Mouse (Mus musculus) adrenal gland (tissue): ENCODE data around the gene Pdpr.
"Not testable (repeated sequence)": the region's sequence is repeated elsewhere in the genome, so short reads cannot be mapped to it uniquely, and the experiment has no call there.

ENCODE experiments used
- intact Hi-C: fragments of 180-260 bp; cut with DNase I; formaldehyde crosslinking; loops from one replicate; pipeline ENCODE4 v1.15.1; 2025

Pdpr gene

DNA sequence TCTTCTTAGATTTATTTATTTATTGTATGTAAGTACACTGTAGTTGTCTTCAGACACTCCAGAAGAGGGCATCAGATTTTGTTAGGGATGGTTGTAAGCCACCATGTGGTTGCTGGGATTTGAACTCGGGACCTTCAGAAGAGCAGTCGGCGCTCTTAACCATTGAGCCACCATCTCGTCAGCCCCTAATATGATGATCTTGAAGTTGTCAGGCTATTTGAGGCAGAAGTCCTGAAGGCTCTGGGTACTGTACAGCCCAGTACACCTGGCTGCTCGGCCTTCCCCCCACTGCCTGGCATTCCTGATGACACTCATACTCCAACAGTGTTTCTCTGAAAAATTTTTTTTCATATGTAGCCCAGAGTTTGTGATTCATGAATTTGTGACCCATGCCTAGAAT lies 10.5 kb upstream of the Pdpr start:
- intact Hi-C loops, result not testable (repeated sequence)

DNA sequence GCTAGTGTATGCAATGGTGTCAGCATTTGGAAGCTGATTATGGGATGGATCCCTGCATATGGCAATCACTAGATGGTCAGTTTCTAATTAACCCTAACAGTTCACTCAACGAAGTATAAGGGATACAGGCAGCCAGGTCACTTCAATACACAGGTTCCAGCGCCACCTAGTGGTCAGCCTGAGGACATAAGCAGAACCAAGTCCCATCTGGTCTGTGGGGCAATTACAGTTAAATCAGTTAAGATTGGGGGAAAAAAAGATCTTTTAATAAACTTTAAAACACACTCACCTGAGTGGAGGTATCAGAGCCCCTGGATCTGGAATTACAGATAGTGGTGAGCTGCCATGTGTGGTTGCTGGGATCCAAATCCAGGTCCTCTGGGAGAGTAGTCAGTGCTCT lies 4.3 kb upstream of the Pdpr start:
- intact Hi-C loops, result loop anchor here (5.0 kb wide), 2 partner anchors 33 to 57 kb away; partner anchors contain the start of gene Exosc6

DNA sequence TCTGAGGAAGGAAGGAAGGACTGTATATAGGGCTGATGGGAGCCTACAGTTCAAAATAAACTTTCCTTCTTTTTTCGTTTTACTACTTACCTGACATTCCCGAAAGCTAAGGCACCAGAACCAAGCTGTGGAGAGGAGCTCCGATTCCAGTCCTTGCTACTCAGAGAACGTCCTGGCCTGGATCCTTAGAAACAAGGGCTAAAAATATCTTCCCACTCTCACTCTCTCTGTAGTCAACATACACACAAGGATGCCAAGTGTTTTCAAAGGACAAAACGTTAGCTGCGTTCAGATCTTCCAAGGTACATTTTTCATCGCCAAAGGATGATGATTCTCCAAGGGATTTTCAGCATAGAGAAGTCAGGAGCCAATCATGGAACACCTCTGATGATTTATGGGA lies 2.7 kb upstream of the Pdpr start:
- intact Hi-C loops, result loop anchor here (5.0 kb wide), 2 partner anchors 34 to 56 kb away; partner anchors contain the start of gene Exosc6

DNA sequence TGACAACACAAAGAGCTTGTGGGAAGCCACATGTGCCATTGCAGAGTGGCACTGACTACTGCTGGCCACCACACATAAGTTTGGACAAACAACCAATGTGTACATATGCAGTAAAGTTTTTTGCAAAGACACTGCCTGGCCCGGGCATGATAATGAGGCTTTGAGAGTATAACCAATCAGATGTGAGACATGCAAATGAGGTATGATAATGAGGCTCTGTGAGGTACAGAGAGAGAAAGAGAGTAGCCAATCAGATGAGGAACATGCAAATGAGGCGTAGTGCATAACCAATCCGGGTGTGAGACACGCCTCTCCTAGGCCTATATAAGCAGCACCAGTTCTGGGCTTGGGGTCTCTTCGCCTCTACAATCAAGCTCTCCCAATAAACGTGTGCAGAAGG lies 2.1 kb upstream of the Pdpr start, which contains the start of gene Clec18a:
Gene Clec18a (minus strand): TSS at position 101 of the 400 bp plus-strand sequence.
- intact Hi-C loops, result loop anchor here (5.0 kb wide), 2 partner anchors 35 to 55 kb away; partner anchors contain the start of gene Exosc6

- intact Hi-C loops, result loop anchor here (5.0 kb wide), 2 partner anchors 38 to 52 kb away; partner anchors contain the start of gene Exosc6
Observed at GRCm38 (mm10) chr8:111094719-111095302, 381 bp downstream of the Pdpr start.

- intact Hi-C loops, result no loop called here
Observed at GRCm38 (mm10) chr8:111114891-111115290, 20.5 kb downstream of the Pdpr start.

DNA sequence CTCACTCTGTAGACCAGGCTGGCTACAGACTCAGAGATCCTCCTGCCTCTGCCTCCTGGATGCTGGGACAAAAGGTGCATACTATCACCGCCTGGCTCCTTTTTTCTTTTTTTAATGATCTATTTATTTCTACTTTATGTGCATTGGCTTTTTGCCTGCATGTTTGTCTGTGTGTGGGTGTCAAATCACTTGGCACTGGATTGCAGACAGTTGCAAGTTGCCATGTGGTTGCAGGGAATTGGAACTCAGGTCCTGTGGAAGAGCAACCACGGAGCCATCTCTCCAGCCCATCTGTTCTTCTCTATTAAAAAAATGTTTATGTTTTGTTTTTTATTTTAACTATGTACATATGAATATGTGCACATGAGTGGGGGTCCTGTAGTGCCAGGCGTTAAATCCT lies 25.1 kb downstream of the Pdpr start:
- intact Hi-C loops, result no loop called here

GRCm38 (mm10) chr8:111130756-111131155 lies 36.3 kb downstream of the Pdpr start:
- intact Hi-C loops, result loop anchor here (5.0 kb wide), 1 partner anchor 42 kb away; no protein-coding TSS in a partner anchor

DNA sequence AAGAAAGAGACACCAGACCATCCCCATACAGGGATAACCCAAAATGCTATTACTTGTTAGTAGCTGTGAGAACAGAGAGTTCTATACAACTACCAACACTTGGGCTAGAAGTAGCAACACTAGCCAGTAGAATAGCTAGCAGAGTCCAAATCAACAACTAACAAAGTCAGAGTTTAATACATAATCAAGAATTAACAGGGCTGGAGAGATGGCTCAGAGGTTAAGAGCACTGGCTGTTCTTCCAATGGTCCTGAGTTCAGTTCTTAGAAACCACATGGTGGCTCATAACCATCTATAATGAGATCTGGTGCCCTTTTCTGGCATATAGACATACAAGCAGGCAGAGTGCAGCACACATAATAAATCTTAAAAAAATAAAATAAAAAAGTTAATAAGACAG lies 48.1 kb downstream of the Pdpr start:
- intact Hi-C loops, result no loop called here

GRCm38 (mm10) chr8:111144901-111145459 lies 50.5 kb downstream of the Pdpr start:
- intact Hi-C loops, result loop anchor here (5.0 kb wide), 1 partner anchor 53 kb away; the partner anchor contains the start of genes Clec18a and Pdpr

DNA sequence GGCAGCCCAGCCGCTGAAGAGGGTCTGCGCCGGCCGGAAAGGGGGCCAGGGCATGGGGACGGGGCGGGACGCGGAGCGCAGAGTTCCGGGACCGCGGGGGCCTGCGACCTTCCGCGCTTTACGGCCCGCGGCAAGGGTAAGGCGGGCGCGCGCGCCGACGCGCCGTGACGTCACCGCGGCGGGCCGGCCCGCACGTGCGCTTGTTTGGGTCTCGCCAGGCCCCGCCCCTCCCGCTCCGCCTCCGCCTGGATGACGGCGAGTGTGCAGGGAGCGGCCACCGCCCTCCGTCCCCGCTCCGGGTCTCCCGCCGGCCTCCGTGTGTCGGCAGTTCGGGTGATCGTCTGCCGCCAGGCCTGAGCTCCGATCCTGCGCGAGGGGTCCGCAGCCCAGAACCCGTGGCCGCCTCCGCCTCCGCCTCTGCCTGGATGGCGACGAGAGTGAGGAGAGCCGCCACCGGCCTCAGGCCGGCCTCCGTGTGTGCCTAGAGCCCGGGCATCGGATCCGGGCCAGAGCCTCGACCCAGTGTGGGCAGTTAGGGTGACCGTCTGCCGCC lies 51.1 kb downstream of the Pdpr start:
- intact Hi-C loops, result loop anchor here (5.0 kb wide), 1 partner anchor 53 kb away; the partner anchor contains the start of genes Clec18a and Pdpr

DNA sequence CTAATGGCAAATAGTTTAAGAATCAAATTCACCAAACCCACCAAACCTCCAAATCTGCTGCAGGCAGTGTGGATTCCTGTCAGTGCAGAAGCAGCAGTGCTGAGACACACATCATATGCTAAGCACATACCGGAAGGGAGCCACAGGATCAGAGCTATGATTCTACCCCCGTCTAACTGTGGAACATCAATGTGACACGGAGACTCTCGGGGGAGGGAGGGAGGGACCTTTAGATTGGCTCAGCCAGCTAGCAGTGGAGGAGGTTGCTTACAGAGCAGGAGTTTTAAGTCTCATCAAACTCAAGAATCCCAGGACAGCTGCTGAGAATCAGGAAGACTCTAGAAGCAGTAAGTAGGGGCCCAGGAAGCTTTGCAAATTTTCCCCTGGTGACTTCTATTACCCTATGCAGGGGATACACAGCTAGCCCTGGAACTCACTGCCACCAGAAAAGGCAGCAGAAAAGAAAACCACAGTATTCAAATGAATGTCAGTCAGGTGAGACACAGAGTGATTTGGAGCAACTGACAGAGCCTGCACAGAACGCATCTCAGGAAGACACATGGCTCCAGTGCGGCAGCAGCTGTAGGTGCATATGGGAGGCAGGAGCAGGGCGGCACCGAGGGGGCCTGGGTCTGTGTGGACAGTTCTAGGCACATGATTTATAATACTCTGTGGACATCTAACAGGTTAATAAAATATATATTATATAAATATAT lies 61.4 kb downstream of the Pdpr start:
- intact Hi-C loops, result no loop called here

DNA sequence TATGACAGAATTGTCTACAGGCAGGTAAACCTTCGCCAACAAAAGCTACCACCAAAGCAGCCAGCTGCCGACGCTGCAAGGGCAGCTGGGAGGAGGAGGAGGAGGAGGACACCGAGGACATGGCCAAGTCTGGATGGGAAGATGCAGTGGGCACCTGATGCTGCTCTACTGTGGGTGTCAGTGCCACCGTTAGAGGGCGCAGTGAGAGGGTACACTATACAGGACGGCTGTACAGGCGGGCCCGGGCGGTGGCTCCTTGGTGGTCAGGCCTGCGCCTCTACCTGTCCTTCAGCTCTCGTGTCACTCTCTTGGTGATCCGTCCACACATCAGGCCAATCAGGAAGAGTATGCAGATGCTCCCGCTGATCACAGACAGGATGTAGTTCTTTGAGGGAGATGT lies 63.2 kb downstream of the Pdpr start:
- intact Hi-C loops, result no loop called here

- intact Hi-C loops, result loop anchor here (5.0 kb wide), 1 partner anchor 39 kb away; no protein-coding TSS in a partner anchor
Observed at GRCm38 (mm10) chr8:111171661-111172060, 77.2 kb downstream of the Pdpr start.

- intact Hi-C loops, result loop anchor here (10.0 kb wide), 1 partner anchor 69 kb away; the partner anchor contains the start of gene Glg1
Observed at GRCm38 (mm10) chr8:111185472-111185947, 91.1 kb downstream of the Pdpr start.
